Mouse (Mus musculus) B cell, adult 67 days (primary cell): ENCODE results near the gene Plod2. TPM values are rescaled to one million over a fixed set of nuclear protein-coding genes. Genes with fewer than 3 reads are reported as not detected.

Experiments
- total RNA-seq, 2 experiments: library from RNA; stranded (reverse); gene quantifications; 4 replicates each; pipeline ENCODE4 v1.2.4; 2023

The Plod2 gene
- under 1 TPM; 0.52 to 0.89 TPM for total RNA-seq

DNA sequence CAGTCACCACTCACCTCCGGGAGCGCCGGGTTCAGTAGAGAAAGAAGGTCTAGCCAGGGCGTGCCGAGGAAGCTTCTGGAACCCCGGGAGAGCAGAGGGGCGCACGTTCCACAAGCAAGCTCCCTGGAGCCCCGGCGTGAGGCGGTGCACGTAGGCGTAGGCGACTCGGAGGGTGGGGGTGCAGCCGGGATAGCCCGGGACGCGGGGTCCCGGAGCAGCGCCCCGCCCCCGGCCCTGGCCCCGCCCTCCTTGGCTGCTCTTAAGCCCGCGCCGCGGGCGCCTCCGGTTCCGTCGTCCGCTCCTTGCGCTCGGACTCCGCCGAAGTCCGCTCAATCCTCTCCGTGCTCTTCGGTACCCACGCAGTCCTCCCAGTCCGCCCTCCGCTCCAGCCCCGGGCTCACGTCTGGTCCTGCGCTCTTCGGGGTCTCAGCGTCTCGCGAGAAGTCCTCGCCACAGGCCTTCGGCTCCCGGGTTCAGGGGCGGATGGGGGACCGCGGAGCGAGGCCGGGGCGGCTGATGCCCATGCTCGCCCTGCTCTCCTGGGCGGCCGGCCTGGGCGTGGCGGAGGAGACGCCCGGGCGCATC, at the start of gene Plod2:
Gene Plod2 (plus strand): TSS at position 247 of the 585 bp plus-strand sequence.

Other genes with a start within 250 kb of the Plod2 start
- gene 1700057G04Rik, start 232.8 kb upstream of the Plod2 start, total RNA-seq = not detected
- under 1 TPM; 0.26 to 0.27 TPM for gene Plscr4, start 84.8 kb upstream of the Plod2 start, total RNA-seq